Mouse (Mus musculus) heart, embryonic 13.5 days (tissue): ENCODE data around the gene Pramel4. TPM values are rescaled to one million over a fixed set of nuclear protein-coding genes. Genes with fewer than 3 reads are reported as not detected.
"Not testable (repeated sequence)": the region's sequence is repeated elsewhere in the genome, so short reads cannot be mapped to it uniquely, and the experiment has no call there.

Experiments
- ATAC-seq: fragments of 200-750 bp; cut with Nextera tagmentation; 2 replicates; pipeline ENCODE4 v1.8.0; 2017; ENCODE audit warnings: moderate TSS enrichment; ENCODE audit not compliant: insufficient number of reproducible peaks, low FRiP score, low TSS enrichment; ENCODE audit errors: extremely low read depth
- H3K27ac ChIP-seq: fragments of 300-500 bp; sonication (generic); replicated peaks from 2 replicates; pipeline ENCODE4 v1.5.1; 2015; ENCODE audit warnings: moderate library complexity, mild to moderate bottlenecking, inconsistent platforms
- H3K27me3 ChIP-seq: fragments of 300-500 bp; sonication (generic); replicated peaks from 2 replicates; pipeline ENCODE4 v1.6.1; 2015; ENCODE audit warnings: mild to moderate bottlenecking, inconsistent platforms
- H3K36me3 ChIP-seq: fragments of 300-500 bp; sonication (generic); 2 replicates; pipeline ENCODE4 v1.6.1; 2015; ENCODE audit warnings: mild to moderate bottlenecking, inconsistent platforms
- H3K4me1 ChIP-seq: fragments of 300-500 bp; sonication (generic); 2 replicates; pipeline ENCODE4 v1.6.1; 2015; ENCODE audit warnings: inconsistent platforms
- H3K4me2 ChIP-seq: fragments of 300-500 bp; sonication (generic); 2 replicates; pipeline ENCODE4 v1.6.1; 2015; ENCODE audit warnings: inconsistent platforms, mild to moderate bottlenecking, moderate library complexity
- H3K4me3 ChIP-seq: fragments of 300-500 bp; sonication (generic); 2 replicates; pipeline ENCODE4 v1.5.1; 2015; ENCODE audit warnings: moderate library complexity, mild to moderate bottlenecking, inconsistent platforms
- H3K9ac ChIP-seq: fragments of 300-500 bp; sonication (generic); 2 replicates; pipeline ENCODE4 v1.6.1; 2015; ENCODE audit warnings: inconsistent platforms, mild to moderate bottlenecking, moderate library complexity
- H3K9me3 ChIP-seq: fragments of 300-500 bp; sonication (generic); 2 replicates; pipeline ENCODE4 v1.6.1; 2016; ENCODE audit warnings: inconsistent platforms
- WGBS: fragments of 180-500 bp; shearing (Covaris S2); methylation state at CpG from one replicate; pipeline ENCODE4 v1.1.7; 2015; ENCODE audit warnings: mixed read lengths; 5-methylcytosine and 5-hydroxymethylcytosine counted together
- polyA plus RNA-seq: library from polyadenylated mRNA; unstranded; fragments of >200 nt; fragmentation: Nextera tagmentation; extraction: Ambion mirVana; gene quantifications from 2 replicates; pipeline ENCODE4 v1.2.1, GENCODE M21; 2015

The Pramel4 gene
- polyA plus RNA-seq = not detected in 2 replicates

- H3K4me1 ChIP-seq, H3K36me3 ChIP-seq, H3K27me3 ChIP-seq, ATAC-seq, H3K9ac ChIP-seq, H3K9me3 ChIP-seq, H3K4me3 ChIP-seq, H3K4me2 ChIP-seq, H3K27ac ChIP-seq: not testable (repeated sequence)
- WGBS = 73% methylated on average over 3 of the region's 3 CpGs
These were observed at the start of gene Pramel4 for GRCm38 (mm10) chr4:144058826-144059225. Gene Pramel4 (plus strand): TSS chr4:144059126.

DNA sequence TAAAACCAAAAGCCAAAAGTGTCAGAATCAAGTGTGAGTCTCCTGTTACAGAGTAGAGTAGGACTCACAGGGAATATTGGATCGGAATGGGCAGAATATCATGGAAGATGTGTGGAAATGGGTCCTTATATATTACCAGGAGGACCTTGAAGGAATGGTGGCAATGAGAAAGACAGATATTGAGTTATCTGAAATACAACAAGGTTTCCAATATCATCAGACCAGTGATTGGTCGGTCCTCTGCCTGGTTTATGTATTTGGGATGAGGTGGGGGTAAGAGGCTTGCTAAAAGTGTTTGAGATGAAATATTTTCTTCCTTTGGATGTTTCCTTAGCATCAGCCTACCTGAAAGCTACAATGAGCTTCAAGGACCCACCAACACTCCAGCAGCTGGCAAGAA is 47.2 kb downstream of the Pramel4 start, which contains the start of gene Gm13102:
Gene Gm13102 (plus strand): TSS at position 301 of the 400 bp plus-strand sequence.
- not testable (repeated sequence) for H3K27me3 ChIP-seq, ATAC-seq
- WGBS = 63% methylated on average over 1 of the region's 2 CpGs

More for the DNA sequence above, 47.2 kb downstream of the Pramel4 start, which contains the start of gene Gm13102:
- H3K4me1 ChIP-seq, H3K4me3 ChIP-seq, H3K27ac ChIP-seq, H3K4me2 ChIP-seq, H3K9ac ChIP-seq, H3K36me3 ChIP-seq, H3K9me3 ChIP-seq: not testable (repeated sequence)

Other genes with a start within 250 kb of the Pramel4 start
- gene Gm13084, start 243.0 kb upstream of the Pramel4 start, polyA plus RNA-seq = not detected in 2 replicates
- gene Gm13103, start 212.6 kb upstream of the Pramel4 start, polyA plus RNA-seq = not detected in 2 replicates
- not detected in 2 replicates for gene Pramef6, start 158.7 kb upstream of the Pramel4 start, polyA plus RNA-seq
- not detected in 2 replicates for gene Pramef25, start 108.1 kb upstream of the Pramel4 start, polyA plus RNA-seq
- gene Gm13101, start 92.2 kb upstream of the Pramel4 start, polyA plus RNA-seq = not detected in 2 replicates
- gene Pramef17, start 64.8 kb upstream of the Pramel4 start, polyA plus RNA-seq = not detected in 2 replicates
- gene Gm13102, start 47.3 kb downstream of the Pramel4 start, polyA plus RNA-seq = not detected in 2 replicates
- not detected in 2 replicates for gene Oog3, start 103.5 kb downstream of the Pramel4 start, polyA plus RNA-seq
- not detected in 2 replicates for gene Oog2, start 131.6 kb downstream of the Pramel4 start, polyA plus RNA-seq
- gene C87977, start 154.2 kb downstream of the Pramel4 start, polyA plus RNA-seq = not detected in 2 replicates
- not detected in 2 replicates for gene Pramel5, start 221.4 kb downstream of the Pramel4 start, polyA plus RNA-seq